Mouse (Mus musculus) lung, postnatal 0 days (tissue): ENCODE results near the gene Atxn7l2. TPM values are rescaled to one million over a fixed set of nuclear protein-coding genes. Genes with fewer than 3 reads are reported as not detected.

Source experiments
- ATAC-seq: fragments of 200-750 bp; cut with Nextera tagmentation; 2 replicates; pipeline ENCODE4 v1.8.0; 2017; ENCODE audit warnings: moderate library complexity
- DNase-seq: peaks from one replicate; pipeline ENCODE4 v3.0.0-alpha.2; 2016; ENCODE audit warnings: low spot score
- H3K27ac ChIP-seq: fragments of 300-500 bp; sonication (generic); 2 replicates; pipeline ENCODE4 v1.5.1; 2014; ENCODE audit warnings: antibody characterized with exemption, mild to moderate bottlenecking, low read length, mixed read lengths
- H3K27me3 ChIP-seq: fragments of 300-500 bp; sonication (generic); replicated peaks from 2 replicates; pipeline ENCODE4 v1.6.1; 2014; ENCODE audit warnings: low read length, mixed read lengths; ENCODE audit not compliant: insufficient read depth
- H3K36me3 ChIP-seq: fragments of 300-500 bp; sonication (generic); 2 replicates; pipeline ENCODE4 v1.6.1; 2014; ENCODE audit warnings: low read length, mixed read lengths; ENCODE audit not compliant: insufficient read depth
- H3K4me1 ChIP-seq: fragments of 300-500 bp; sonication (generic); 2 replicates; pipeline ENCODE4 v1.6.1; 2014; ENCODE audit warnings: antibody characterized with exemption, low read depth, low read length, mixed read lengths; ENCODE audit not compliant: insufficient read depth
- H3K4me2 ChIP-seq: fragments of 300-500 bp; sonication (generic); replicated peaks from 2 replicates; pipeline ENCODE4 v1.6.1; 2014; ENCODE audit warnings: low read depth, mild to moderate bottlenecking, low read length, moderate library complexity, mixed read lengths
- H3K4me3 ChIP-seq: fragments of 300-500 bp; sonication (generic); 2 replicates; pipeline ENCODE4 v1.5.1; 2014; ENCODE audit warnings: low read depth, low read length
- H3K9ac ChIP-seq: fragments of 300-500 bp; sonication (generic); replicated peaks from 2 replicates; pipeline ENCODE4 v1.6.1; 2014; ENCODE audit warnings: low read depth, mild to moderate bottlenecking
- H3K9me3 ChIP-seq: fragments of 300-500 bp; sonication (generic); 2 replicates; pipeline ENCODE4 v1.6.1; 2016; ENCODE audit warnings: low read length, mixed read lengths
- CTCF ChIP-seq: IDR thresholded peaks from 2 replicates; pipeline ENCODE4 v1.5.1; 2016; ENCODE audit warnings: antibody characterized with exemption, mild to moderate bottlenecking
- EP300 ChIP-seq: IDR thresholded peaks from 2 replicates; pipeline ENCODE4 v1.6.1; 2016; ENCODE audit warnings: antibody characterized with exemption, mild to moderate bottlenecking, control low read depth
- WGBS: fragments of 180-500 bp; shearing (Covaris S2); extraction: QIAGEN DNeasy Blood & Tissue Kit; methylation state at CpG from one replicate; pipeline ENCODE4 v1.1.7; 2014; 5-methylcytosine and 5-hydroxymethylcytosine counted together
- polyA plus RNA-seq: library from polyadenylated mRNA; unstranded; fragments of >200 nt; fragmentation: Nextera tagmentation; extraction: Ambion mirVana; gene quantifications from 2 replicates; pipeline ENCODE4 v1.2.1, GENCODE M21; 2015

The Atxn7l2 gene
- polyA plus RNA-seq, 1 experiment from 2014 or later = 6.7 TPM

- Histone ChIP-seq H3K4me2 (peak overlapping the region; percentile 91), H3K4me3 (no peak overlapping the region), H3K27me3 (no peaks in the 10 kb centered on the region), H3K9me3 (no peaks in the 10 kb centered on the region), H3K27ac (no peak overlapping the region), H3K36me3 (0 out of 2 replicates have a peak, but pooled peaks cover 4% of the 10 kb centered on the region), H3K4me1 (peaks cover 8% of the 10 kb centered on the region; the same call in 1 of the 2 replicates), H3K9ac (no peak overlapping the region)
- no peak for ATAC-seq
- no peak for DNase-seq
- no peak for TF ChIP-seq CTCF
- no peak for TF ChIP-seq EP300
- WGBS = 75% methylated on average over 3 of the region's 3 CpGs
Measured at GRCm38 (mm10) chr3:108209001-108209400, 1.7 kb downstream of the Atxn7l2 start.

- Histone ChIP-seq H3K27me3 (no peaks in the 10 kb centered on the region), H3K36me3 (0 out of 2 replicates have a peak, but pooled peaks cover 4% of the 10 kb centered on the region), H3K9ac (no peak overlapping the region), H3K4me3 (no peak overlapping the region), H3K27ac (no peak overlapping the region), H3K4me1 (peaks cover 11% of the 10 kb centered on the region; the same call in 1 of the 2 replicates), H3K9me3 (no peaks in the 10 kb centered on the region), H3K4me2 (no peak overlapping the region)
- 77% methylated on average over 15 of the region's 15 CpGs for WGBS
- no peak for TF ChIP-seq CTCF
- TF ChIP-seq EP300 = no peak
- DNase-seq = no peak
- no peak for ATAC-seq
Measured at GRCm38 (mm10) chr3:108206731-108207375, 3.9 kb downstream of the Atxn7l2 start.

DNA sequence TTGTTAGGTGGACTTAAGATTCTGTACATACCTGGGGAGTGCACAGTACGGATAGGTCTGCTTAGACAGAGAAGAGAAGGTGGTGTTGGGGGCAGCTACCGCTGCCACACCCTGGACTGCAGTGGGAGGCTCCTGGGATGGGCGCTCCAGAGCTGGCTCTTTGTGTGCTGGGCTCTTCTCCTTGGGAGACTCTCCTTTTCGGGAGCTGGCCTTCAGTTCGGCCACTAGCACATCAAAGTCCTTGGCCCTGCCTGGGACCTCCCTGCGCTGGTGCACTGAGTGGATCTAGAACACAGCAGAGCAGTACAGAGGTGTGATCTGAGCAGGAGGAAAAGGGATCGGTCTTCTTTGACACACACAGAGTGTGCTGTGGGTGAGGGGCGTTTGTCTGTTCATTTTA, 5.1 kb downstream of the Atxn7l2 start:
- Histone ChIP-seq H3K9ac (no peak overlapping the region), H3K9me3 (no peaks in the 10 kb centered on the region), H3K27me3 (no peaks in the 10 kb centered on the region), H3K27ac (no peak overlapping the region), H3K36me3 (0 out of 2 replicates have a peak, but pooled peaks cover 4% of the 10 kb centered on the region), H3K4me2 (no peak overlapping the region), H3K4me3 (no peak overlapping the region), H3K4me1 (peaks cover 17% of the 10 kb centered on the region)
- DNase-seq (no peak), ATAC-seq (no peak)
- 90% methylated on average over 8 of the region's 8 CpGs for WGBS
- TF ChIP-seq CTCF = no peak
- TF ChIP-seq EP300 = no peak

- ATAC-seq = no peak
- 0 out of 2 replicates have a peak, but pooled peaks cover 4% of the 10 kb centered on the region for H3K36me3 ChIP-seq
- no peak overlapping the region for H3K9ac ChIP-seq
Measured at GRCm38 (mm10) chr3:108204470-108204869, 6.3 kb downstream of the Atxn7l2 start.

DNA sequence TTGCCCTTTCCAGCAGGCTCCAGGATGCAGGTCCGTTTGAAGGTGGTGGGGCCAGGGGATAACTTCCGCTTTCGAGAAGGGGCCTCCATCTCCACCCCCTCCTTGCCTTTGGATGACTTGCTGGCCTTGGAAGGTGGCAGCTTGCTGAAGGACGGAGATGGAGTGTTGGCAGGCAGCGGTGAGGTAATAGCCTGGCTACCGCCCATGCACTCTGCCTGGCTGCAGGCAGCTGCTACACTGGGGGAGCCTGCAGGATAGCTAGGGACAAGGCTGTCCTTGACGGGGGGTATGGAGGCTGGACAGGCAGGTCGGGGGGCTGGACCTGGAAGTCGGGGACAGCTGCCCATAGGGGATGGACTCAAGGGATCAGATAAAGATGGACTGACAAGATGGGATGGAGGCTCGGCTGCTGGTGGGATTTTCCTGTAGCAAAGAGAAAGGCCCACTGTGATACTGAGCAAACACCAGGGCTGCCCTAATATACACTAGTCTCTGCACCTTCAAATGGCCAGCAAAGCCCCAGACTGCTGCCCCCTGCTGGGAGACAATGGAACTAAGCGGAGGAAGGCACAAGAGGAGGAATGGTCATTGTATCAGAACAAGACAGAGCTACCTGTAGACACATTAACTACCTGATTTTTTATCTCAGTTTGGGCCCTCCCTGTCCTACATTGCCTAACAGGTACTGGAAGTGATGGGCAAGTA, 7.0 kb downstream of the Atxn7l2 start:
- no peak overlapping the region for H3K9ac ChIP-seq
- 0 out of 2 replicates have a peak, but pooled peaks cover 4% of the 10 kb centered on the region for H3K36me3 ChIP-seq
- no peaks in the 10 kb centered on the region for H3K9me3 ChIP-seq
- peaks cover 19% of the 10 kb centered on the region for H3K4me1 ChIP-seq
- 73% methylated on average over 11 of the region's 11 CpGs for WGBS
- DNase-seq (peak; percentile 70), ATAC-seq (no peak)
- no peak overlapping the region for H3K4me3 ChIP-seq
- no peak overlapping the region for H3K4me2 ChIP-seq
- no peak for TF ChIP-seq EP300
- peak; percentile 95 for TF ChIP-seq CTCF
- H3K27ac ChIP-seq = no peak overlapping the region
- H3K27me3 ChIP-seq = no peaks in the 10 kb centered on the region

More at GRCm38 (mm10) chr3:108204470-108204869, 6.3 kb downstream of the Atxn7l2 start:
- Histone ChIP-seq H3K4me1 (peaks cover 19% of the 10 kb centered on the region), H3K27ac (no peak overlapping the region), H3K4me3 (no peak overlapping the region), H3K4me2 (no peak overlapping the region), H3K27me3 (no peaks in the 10 kb centered on the region), H3K9me3 (no peaks in the 10 kb centered on the region)
- WGBS = 65% methylated on average over 11 of the region's 11 CpGs
- TF ChIP-seq EP300 (no peak), CTCF (no peak)
- DNase-seq = peak; percentile 22

DNA sequence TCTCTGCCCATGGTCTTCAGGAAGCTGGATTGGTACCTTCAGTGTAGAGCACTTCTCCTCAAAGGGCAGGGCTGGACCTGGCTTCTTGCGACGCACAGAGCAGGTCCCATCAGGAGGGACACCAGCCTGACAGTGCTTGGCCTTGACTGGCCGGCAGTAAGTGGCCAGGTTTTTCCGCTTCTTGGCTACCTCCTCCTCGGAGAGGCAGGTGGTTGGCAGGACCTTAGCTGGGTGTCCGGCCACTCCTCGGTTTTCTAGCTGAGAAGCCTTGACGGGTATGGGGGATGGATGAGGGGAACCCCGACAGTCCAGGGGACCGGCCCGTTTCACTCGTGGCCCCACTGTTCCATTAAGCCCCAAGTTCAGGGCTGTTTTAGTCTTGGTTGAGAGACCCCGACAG, 7.5 kb downstream of the Atxn7l2 start:
- no peak for ATAC-seq
- Histone ChIP-seq H3K4me2 (no peak overlapping the region), H3K9me3 (no peaks in the 10 kb centered on the region), H3K27me3 (no peaks in the 10 kb centered on the region), H3K4me3 (no peak overlapping the region), H3K4me1 (peaks cover 19% of the 10 kb centered on the region), H3K36me3 (0 out of 2 replicates have a peak, but pooled peaks cover 4% of the 10 kb centered on the region), H3K27ac (no peak overlapping the region), H3K9ac (no peak overlapping the region)
- 83% methylated on average over 13 of the region's 13 CpGs for WGBS
- TF ChIP-seq EP300 (no peak), CTCF (no peak)
- no peak for DNase-seq
